Mouse (Mus musculus) ES-Bruce4 (cell line): ENCODE results near the gene Spag17.

ENCODE experiments used
- CTCF ChIP-seq: IDR thresholded peaks from one replicate; pipeline ENCODE4 v1.8.1; 2011; ENCODE audit warnings: low read depth, low read length
- EP300 ChIP-seq: IDR thresholded peaks from 2 replicates; pipeline ENCODE4 v1.6.1; 2011; ENCODE audit warnings: low read depth, low read length; ENCODE audit not compliant: insufficient read depth
- POLR2A ChIP-seq: IDR thresholded peaks from one replicate; pipeline ENCODE4 v1.8.1; 2011; ENCODE audit warnings: low read length; ENCODE audit not compliant: insufficient read depth

DNA sequence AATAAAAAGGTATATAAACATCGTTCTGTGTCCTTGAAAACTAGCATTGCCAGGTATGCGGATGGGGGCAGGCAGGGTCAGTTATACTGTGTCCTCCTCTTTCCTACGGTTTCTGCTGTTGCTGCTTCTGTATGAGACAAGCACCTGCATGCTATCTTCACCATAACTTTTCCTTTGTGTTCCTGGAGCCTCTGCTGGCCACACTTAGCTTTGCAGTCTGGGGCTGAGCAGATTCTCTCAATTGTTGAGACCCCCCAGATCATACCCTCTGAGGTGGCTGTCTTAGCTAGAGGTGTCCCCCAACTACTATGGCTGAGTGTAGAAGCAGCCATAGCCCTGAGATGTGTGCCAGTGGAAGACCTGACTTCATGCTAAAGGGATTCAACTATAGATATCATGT is 37.7 kb downstream of the Spag17 start:
- TF ChIP-seq EP300 (no peak), CTCF (no peak), POLR2A (no peak)
